Mouse (Mus musculus): ENCODE measurements around the gene Apoa2. TPM values are rescaled to one million over a fixed set of nuclear protein-coding genes. Genes with fewer than 3 reads are reported as not detected.
A peak's percentile ranks its signal among the peaks of the same experiment; 100 is the strongest.

Apoa2 gene
- polyA plus RNA-seq, 1 experiment from 2014 or later, result 14.1 TPM

- peak; percentile 92 for ATAC-seq
- Histone ChIP-seq H3K27ac (ENCODE audit: low read depth, low read length) (peak within 1 kb of the TSS; percentile 74), H3K4me1 (replicated peaks; ENCODE audit: control insufficient read depth, insufficient read depth, low read length) (0 out of 2 replicates have a peak, but pooled peaks cover 4% of the 10 kb centered on the region), H3K4me3 (ENCODE audit: low read depth, low read length) (peak within 1 kb of the TSS; percentile 93), H3K36me3 (ENCODE audit: control insufficient read depth, insufficient read depth) (peaks cover 26% of the 10 kb centered on the region), H3K9ac (ENCODE audit: low read depth, low read length) (peak within 1 kb of the TSS; percentile 70), H3K27me3 (replicated peaks; ENCODE audit: control insufficient read depth, insufficient read depth, low read length) (no peaks in the 10 kb centered on the region), H3K9me3 (ENCODE audit: control insufficient read depth) (no peaks in the 10 kb centered on the region), H3K4me2 (replicated peaks; ENCODE audit: low read depth) (peak within 1 kb of the TSS; percentile 97)
- TF ChIP-seq CTCF (IDR thresholded peaks at IDR 0.05; ENCODE audit: low read depth), result no peak
- WGBS, result 3% methylated on average over 36 of the region's 36 CpGs
Observed at GRCm38 (mm10) chr1:171269848-171270572, 45.2 kb downstream of the Apoa2 start, which contains the start of gene B4galt3. Gene B4galt3, plus strand, starts transcription at chr1:171270328.

GRCm38 (mm10) chr1:171270573-171270900 lies 45.7 kb downstream of the Apoa2 start:
- Histone ChIP-seq H3K27me3 (replicated peaks; ENCODE audit: control insufficient read depth, insufficient read depth, low read length) (no peaks in the 10 kb centered on the region), H3K9ac (ENCODE audit: low read depth, low read length) (peak overlapping the region; percentile 70), H3K4me2 (replicated peaks; ENCODE audit: low read depth) (peak overlapping the region; percentile 97), H3K27ac (ENCODE audit: low read depth, low read length) (peak overlapping the region; percentile 74), H3K4me1 (replicated peaks; ENCODE audit: control insufficient read depth, insufficient read depth, low read length) (0 out of 2 replicates have a peak, but pooled peaks cover 4% of the 10 kb centered on the region), H3K9me3 (ENCODE audit: control insufficient read depth) (no peaks in the 10 kb centered on the region), H3K36me3 (ENCODE audit: control insufficient read depth, insufficient read depth) (peaks cover 32% of the 10 kb centered on the region), H3K4me3 (ENCODE audit: low read depth, low read length) (peak overlapping the region; percentile 93)
- peak; percentile 70 for ATAC-seq
- WGBS, result under 1% methylated on average over 19 of the region's 19 CpGs
- TF ChIP-seq CTCF (IDR thresholded peaks at IDR 0.05; ENCODE audit: low read depth), result no peak

DNA sequence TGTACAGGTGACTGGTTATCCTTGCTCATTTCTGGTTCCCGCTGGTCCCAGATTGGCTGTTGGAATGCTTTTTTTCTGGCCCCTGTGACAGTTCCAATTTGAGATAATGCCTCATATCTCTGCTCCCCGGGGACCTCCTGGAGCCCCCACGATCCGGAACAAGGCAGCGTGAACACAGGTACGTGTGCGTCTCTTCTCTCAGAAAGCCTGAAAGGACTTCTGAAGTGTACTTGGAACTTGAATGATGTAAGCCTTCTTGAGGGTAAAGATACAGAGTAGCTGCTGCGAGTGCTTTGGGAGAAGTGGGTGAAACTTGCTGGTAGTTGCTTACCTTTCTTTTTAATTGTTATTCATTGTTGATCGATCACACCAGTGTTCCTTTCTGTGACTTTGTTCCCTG lies 46.3 kb downstream of the Apoa2 start:
- ATAC-seq, result no peak
- H3K27me3 ChIP-seq (replicated peaks; ENCODE audit: control insufficient read depth, insufficient read depth, low read length), result no peaks in the 10 kb centered on the region
- H3K9ac ChIP-seq (ENCODE audit: low read depth, low read length), result no peak overlapping the region
- H3K27ac ChIP-seq (ENCODE audit: low read depth, low read length), result no peak overlapping the region
- peak overlapping the region; percentile 97 for H3K4me2 ChIP-seq (replicated peaks; ENCODE audit: low read depth)
- H3K4me1 ChIP-seq (replicated peaks; ENCODE audit: control insufficient read depth, insufficient read depth, low read length), result 0 out of 2 replicates have a peak, but pooled peaks cover 4% of the 10 kb centered on the region
- peak overlapping the region; percentile 93 for H3K4me3 ChIP-seq (ENCODE audit: low read depth, low read length)
- H3K9me3 ChIP-seq (ENCODE audit: control insufficient read depth), result no peaks in the 10 kb centered on the region
- peaks cover 38% of the 10 kb centered on the region for H3K36me3 ChIP-seq (ENCODE audit: control insufficient read depth, insufficient read depth)
- TF ChIP-seq CTCF (IDR thresholded peaks at IDR 0.05; ENCODE audit: low read depth), result no peak
- WGBS, result 35% methylated on average over 9 of the region's 9 CpGs

DNA sequence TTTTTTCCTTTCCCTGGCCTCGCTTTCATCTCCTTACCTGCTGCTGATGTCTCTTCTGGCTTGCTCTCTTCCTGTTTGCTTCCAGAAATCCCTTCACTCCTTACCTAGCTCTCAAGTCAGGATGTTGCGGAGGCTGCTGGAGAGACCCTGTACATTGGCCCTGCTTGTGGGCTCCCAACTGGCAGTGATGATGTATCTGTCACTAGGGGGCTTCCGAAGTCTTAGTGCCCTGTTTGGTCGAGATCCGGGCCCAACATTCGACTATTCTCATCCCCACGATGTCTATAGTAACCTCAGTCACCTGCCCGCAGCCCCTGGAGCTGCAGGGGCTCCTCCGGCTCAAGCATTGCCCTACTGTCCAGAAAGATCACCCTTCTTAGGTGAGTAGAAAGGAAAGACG lies 46.8 kb downstream of the Apoa2 start:
- Histone ChIP-seq H3K27me3 (replicated peaks; ENCODE audit: control insufficient read depth, insufficient read depth, low read length) (no peaks in the 10 kb centered on the region), H3K36me3 (ENCODE audit: control insufficient read depth, insufficient read depth) (peaks cover 42% of the 10 kb centered on the region), H3K27ac (ENCODE audit: low read depth, low read length) (no peak overlapping the region), H3K9me3 (ENCODE audit: control insufficient read depth) (no peaks in the 10 kb centered on the region), H3K9ac (ENCODE audit: low read depth, low read length) (no peak overlapping the region), H3K4me1 (replicated peaks; ENCODE audit: control insufficient read depth, insufficient read depth, low read length) (0 out of 2 replicates have a peak, but pooled peaks cover 4% of the 10 kb centered on the region), H3K4me2 (replicated peaks; ENCODE audit: low read depth) (peak overlapping the region; percentile 97; the same call in 1 of the 2 replicates), H3K4me3 (ENCODE audit: low read depth, low read length) (no peak overlapping the region)
- ATAC-seq, result no peak
- TF ChIP-seq CTCF (IDR thresholded peaks at IDR 0.05; ENCODE audit: low read depth), result no peak
- 72% methylated on average over 10 of the region's 10 CpGs for WGBS

GRCm38 (mm10) chr1:171272086-171272485 lies 47.2 kb downstream of the Apoa2 start:
- Histone ChIP-seq H3K4me2 (replicated peaks; ENCODE audit: low read depth) (no peak overlapping the region), H3K27ac (ENCODE audit: low read depth, low read length) (no peak overlapping the region), H3K4me1 (replicated peaks; ENCODE audit: control insufficient read depth, insufficient read depth, low read length) (0 out of 2 replicates have a peak, but pooled peaks cover 4% of the 10 kb centered on the region), H3K9ac (ENCODE audit: low read depth, low read length) (no peak overlapping the region), H3K9me3 (ENCODE audit: control insufficient read depth) (no peaks in the 10 kb centered on the region), H3K27me3 (replicated peaks; ENCODE audit: control insufficient read depth, insufficient read depth, low read length) (no peaks in the 10 kb centered on the region), H3K36me3 (ENCODE audit: control insufficient read depth, insufficient read depth) (peaks cover 47% of the 10 kb centered on the region), H3K4me3 (ENCODE audit: low read depth, low read length) (no peak overlapping the region)
- TF ChIP-seq CTCF (IDR thresholded peaks at IDR 0.05; ENCODE audit: low read depth), result no peak
- 91% methylated on average over 3 of the region's 3 CpGs for WGBS
- no peak for ATAC-seq

- no peak for ATAC-seq
- H3K9me3 ChIP-seq (ENCODE audit: control insufficient read depth), result no peaks in the 10 kb centered on the region
- TF ChIP-seq CTCF (IDR thresholded peaks at IDR 0.05; ENCODE audit: low read depth), result no peak
- peaks cover 66% of the 10 kb centered on the region for H3K36me3 ChIP-seq (ENCODE audit: control insufficient read depth, insufficient read depth)
- 92% methylated on average over 12 of the region's 12 CpGs for WGBS
- 0 out of 2 replicates have a peak, but pooled peaks cover 4% of the 10 kb centered on the region for H3K4me1 ChIP-seq (replicated peaks; ENCODE audit: control insufficient read depth, insufficient read depth, low read length)
- H3K9ac ChIP-seq (ENCODE audit: low read depth, low read length), result no peak overlapping the region
- H3K4me3 ChIP-seq (ENCODE audit: low read depth, low read length), result no peak overlapping the region
- no peak overlapping the region for H3K4me2 ChIP-seq (replicated peaks; ENCODE audit: low read depth)
- H3K27ac ChIP-seq (ENCODE audit: low read depth, low read length), result no peak overlapping the region
- H3K27me3 ChIP-seq (replicated peaks; ENCODE audit: control insufficient read depth, insufficient read depth, low read length), result no peaks in the 10 kb centered on the region
Observed at GRCm38 (mm10) chr1:171274171-171274570, 49.3 kb downstream of the Apoa2 start.
